Mouse (Mus musculus) olfactory bulb, adult 2 months (tissue): ENCODE measurements around the gene Slc26a9.

Experiments used
- CTCF ChIP-seq: fragments of 200-500 bp; IDR thresholded peaks from 2 replicates; pipeline ENCODE4 v1.5.1; 2012; ENCODE audit warnings: low read depth, mild to moderate bottlenecking, low read length, moderate library complexity; ENCODE audit not compliant: insufficient read depth
- POLR2A ChIP-seq: fragments of 200-500 bp; IDR thresholded peaks from 2 replicates; pipeline ENCODE4 v1.6.1; 2012; ENCODE audit warnings: mild to moderate bottlenecking, low read depth, low read length, moderate library complexity; ENCODE audit not compliant: insufficient read depth

GRCm38 (mm10) chr1:131763683-131764082, 19.9 kb downstream of the Slc26a9 start:
- TF ChIP-seq CTCF = no peak
- TF ChIP-seq POLR2A = no peak
